Mouse (Mus musculus) CH12.LX (cell line): ENCODE measurements around the gene Zfp384. TPM values are rescaled to one million over a fixed set of nuclear protein-coding genes. Genes with fewer than 3 reads are reported as not detected.

Experiments
- DNase-seq: peaks from one replicate; pipeline ENCODE4 v3.0.0-alpha.2; 2013; ENCODE audit errors: extremely low read depth
- H3K27ac ChIP-seq: 2 replicates; pipeline ENCODE4 v1.5.1; 2012; ENCODE audit warnings: low read depth, mild to moderate bottlenecking, control low read depth, moderate library complexity; ENCODE audit not compliant: insufficient read depth
- H3K27me3 ChIP-seq: replicated peaks from 2 replicates; pipeline ENCODE3; 2012; ENCODE audit warnings: inconsistent platforms
- H3K36me3 ChIP-seq, 2 experiments: replicated peaks in 1 of 2; 2 replicates each; pipeline versions ENCODE3 to v1.6.1; 2012; ENCODE audit warnings: inconsistent platforms in 1 of 2, low read length in 1 of 2, mild to moderate bottlenecking in 1 of 2, mixed read lengths in 1 of 2, moderate library complexity in 1 of 2; ENCODE audit not compliant: control insufficient read depth in 1 of 2, insufficient read depth in 1 of 2
- H3K4me1 ChIP-seq, 2 experiments: 2 replicates each; pipeline ENCODE4 v1.6.1; 2012; ENCODE audit warnings: inconsistent platforms in 1 of 2, moderate library complexity in 1 of 2; ENCODE audit not compliant: insufficient read depth in 2 of 2, control insufficient read depth in 1 of 2
- H3K4me2 ChIP-seq: 2 replicates; pipeline ENCODE4 v1.6.1; 2012; ENCODE audit warnings: low read depth, mild to moderate bottlenecking, control low read depth; ENCODE audit not compliant: poor library complexity, insufficient read depth, severe bottlenecking
- H3K4me3 ChIP-seq, 3 experiments: fragments of 150-350 bp in 1 of 3; sonication (generic) in 1 of 3; replicated peaks in 1 of 3; 2 replicates each; pipeline versions ENCODE3 to v1.5.1; 2011 to 2012; ENCODE audit warnings: low read depth in 2 of 3, low read length in 2 of 3, mild to moderate bottlenecking in 2 of 3, moderate library complexity in 2 of 3, control low read depth in 1 of 3, improper control_type of control experiment in 1 of 3, inconsistent platforms in 1 of 3, mixed read lengths in 1 of 3; ENCODE audit not compliant: poor library complexity in 1 of 3
- H3K79me2 ChIP-seq: replicated peaks from 2 replicates; pipeline ENCODE4 v1.6.1; 2012; ENCODE audit warnings: mild to moderate bottlenecking, moderate library complexity; ENCODE audit not compliant: control insufficient read depth, poor library complexity, insufficient read depth, severe bottlenecking; ENCODE audit errors: extremely low read depth
- H3K9ac ChIP-seq: 2 replicates; pipeline ENCODE4 v1.6.1; 2012; ENCODE audit warnings: low read depth, mild to moderate bottlenecking, control low read depth, moderate library complexity; ENCODE audit not compliant: insufficient read depth
- H3K9me3 ChIP-seq: replicated peaks from 2 replicates; pipeline ENCODE3; 2012; ENCODE audit warnings: low read length, inconsistent platforms, mixed read lengths
- BHLHE40 ChIP-seq: IDR thresholded peaks from 2 replicates; pipeline ENCODE4 v1.6.1; 2011; ENCODE audit warnings: mild to moderate bottlenecking, low read depth, low read length, improper control_type of control experiment
- CHD1 ChIP-seq: IDR thresholded peaks from 2 replicates; pipeline ENCODE4 v1.6.1; 2012; ENCODE audit warnings: low read depth, low read length, improper control_type of control experiment, inconsistent platforms
- CHD2 ChIP-seq: IDR thresholded peaks from 2 replicates; pipeline ENCODE4 v1.6.1; 2011; ENCODE audit warnings: low read length, improper control_type of control experiment
- CTCF ChIP-seq, 2 experiments: IDR thresholded peaks in 1 of 2; conservative IDR thresholded peaks in 1 of 2; 2 replicates each; pipeline ENCODE4 v1.5.1; 2011 to 2012; ENCODE audit warnings: low read depth in 2 of 2, low read length in 2 of 2, improper control_type of control experiment in 1 of 2, inconsistent platforms in 1 of 2, mild to moderate bottlenecking in 1 of 2, moderate library complexity in 1 of 2
- E2F4 ChIP-seq: IDR thresholded peaks from 2 replicates; pipeline ENCODE4 v1.6.1; 2011; ENCODE audit warnings: low read depth, low read length, improper control_type of control experiment; ENCODE audit not compliant: insufficient replicate concordance
- ELF1 ChIP-seq: IDR thresholded peaks from 2 replicates; pipeline ENCODE4 v1.6.1; 2014; ENCODE audit warnings: low read depth, mild to moderate bottlenecking, inconsistent platforms, low read length, improper control_type of control experiment
- EP300 ChIP-seq: IDR thresholded peaks from 2 replicates; pipeline ENCODE4 v1.6.1; 2011; ENCODE audit warnings: low read length, improper control_type of control experiment
- ETS1 ChIP-seq: conservative IDR thresholded peaks from 2 replicates; pipeline ENCODE4 v1.6.1; 2012; ENCODE audit warnings: low read depth, mild to moderate bottlenecking, inconsistent platforms, low read length, improper control_type of control experiment, moderate library complexity
- GABPA ChIP-seq: IDR thresholded peaks from 2 replicates; pipeline ENCODE4 v1.6.1; 2012; ENCODE audit warnings: low read depth, low read length, improper control_type of control experiment, inconsistent platforms; ENCODE audit not compliant: insufficient replicate concordance
- HCFC1 ChIP-seq: IDR thresholded peaks from 2 replicates; pipeline ENCODE4 v1.6.1; 2012; ENCODE audit warnings: low read depth, mild to moderate bottlenecking, inconsistent platforms, low read length, improper control_type of control experiment
- IRF4 ChIP-seq: IDR thresholded peaks from 2 replicates; pipeline ENCODE4 v1.6.1; 2014; ENCODE audit warnings: low read depth, mild to moderate bottlenecking, inconsistent platforms, low read length, improper control_type of control experiment
- JUN ChIP-seq: IDR thresholded peaks from 2 replicates; pipeline ENCODE4 v1.6.1; 2011; ENCODE audit warnings: low read depth, mild to moderate bottlenecking, low read length, improper control_type of control experiment, moderate library complexity; ENCODE audit not compliant: insufficient read depth
- JUND ChIP-seq: conservative IDR thresholded peaks from 2 replicates; pipeline ENCODE4 v1.6.1; 2011; ENCODE audit warnings: low read depth, low read length, improper control_type of control experiment
- KAT2A ChIP-seq: IDR thresholded peaks from 2 replicates; pipeline ENCODE4 v1.6.1; 2012; ENCODE audit warnings: low read length, improper control_type of control experiment, inconsistent platforms; ENCODE audit not compliant: insufficient replicate concordance
- MAFK ChIP-seq: IDR thresholded peaks from 2 replicates; pipeline ENCODE4 v1.6.1; 2011; ENCODE audit warnings: low read length, improper control_type of control experiment; ENCODE audit not compliant: insufficient replicate concordance
- MAX ChIP-seq: IDR thresholded peaks from 2 replicates; pipeline ENCODE4 v1.6.1; 2011; ENCODE audit warnings: low read length, improper control_type of control experiment
- MAZ ChIP-seq: IDR thresholded peaks from 2 replicates; pipeline ENCODE4 v1.6.1; 2012; ENCODE audit warnings: low read depth, mild to moderate bottlenecking, inconsistent platforms, low read length, improper control_type of control experiment, moderate library complexity
- MEF2A ChIP-seq: IDR thresholded peaks from 2 replicates; pipeline ENCODE4 v1.6.1; 2014; ENCODE audit warnings: low read depth, mild to moderate bottlenecking, inconsistent platforms, low read length, improper control_type of control experiment, borderline replicate concordance
- MXI1 ChIP-seq: IDR thresholded peaks from 2 replicates; pipeline ENCODE4 v1.6.1; 2011; ENCODE audit warnings: mild to moderate bottlenecking, low read depth, low read length, improper control_type of control experiment
- MYC ChIP-seq: IDR thresholded peaks from 2 replicates; pipeline ENCODE4 v1.6.1; 2011; ENCODE audit warnings: low read depth, mild to moderate bottlenecking, improper control_type of control experiment, low read length
- NELFE ChIP-seq: IDR thresholded peaks from 2 replicates; pipeline ENCODE4 v1.6.1; 2011; ENCODE audit warnings: low read depth, low read length, improper control_type of control experiment
- NRF1 ChIP-seq: IDR thresholded peaks from 2 replicates; pipeline ENCODE4 v1.6.1; 2014; ENCODE audit warnings: low read depth, mild to moderate bottlenecking, inconsistent platforms, low read length, improper control_type of control experiment, moderate library complexity
- PAX5 ChIP-seq: IDR thresholded peaks from 2 replicates; pipeline ENCODE4 v1.6.1; 2012; ENCODE audit warnings: low read length, inconsistent platforms, mixed read lengths
- POLR2A ChIP-seq: IDR thresholded peaks from 2 replicates; pipeline ENCODE4 v1.6.1; 2011; ENCODE audit warnings: low read depth, mild to moderate bottlenecking, improper control_type of control experiment, low read length
- POLR2AphosphoS2 ChIP-seq: IDR thresholded peaks from 2 replicates; pipeline ENCODE4 v1.6.1; 2011; ENCODE audit warnings: low read depth, low read length, improper control_type of control experiment
- RAD21 ChIP-seq: IDR thresholded peaks from 2 replicates; pipeline ENCODE4 v1.6.1; 2011; ENCODE audit warnings: low read depth, mild to moderate bottlenecking, low read length, improper control_type of control experiment, moderate library complexity
- RCOR1 ChIP-seq: conservative IDR thresholded peaks from 2 replicates; pipeline ENCODE4 v1.6.1; 2012; ENCODE audit warnings: low read depth, mild to moderate bottlenecking, inconsistent platforms, low read length, improper control_type of control experiment
- SIN3A ChIP-seq: IDR thresholded peaks from 2 replicates; pipeline ENCODE4 v1.6.1; 2012; ENCODE audit warnings: low read length, improper control_type of control experiment, inconsistent platforms
- SMC3 ChIP-seq: IDR thresholded peaks from 2 replicates; pipeline ENCODE4 v1.6.1; 2011; ENCODE audit warnings: low read depth, low read length, improper control_type of control experiment
- TBP ChIP-seq: conservative IDR thresholded peaks from 2 replicates; pipeline ENCODE4 v1.6.1; 2011; ENCODE audit warnings: low read depth, low read length, improper control_type of control experiment
- TCF12 ChIP-seq: IDR thresholded peaks from 2 replicates; pipeline ENCODE4 v1.6.1; 2014; ENCODE audit warnings: low read depth, mild to moderate bottlenecking, inconsistent platforms, low read length, improper control_type of control experiment
- UBTF ChIP-seq: IDR thresholded peaks from 2 replicates; pipeline ENCODE4 v1.6.1; 2012; ENCODE audit warnings: low read depth, mild to moderate bottlenecking, inconsistent platforms, low read length, improper control_type of control experiment, moderate library complexity
- USF1 ChIP-seq: IDR thresholded peaks from 2 replicates; pipeline ENCODE4 v1.6.1; 2014; ENCODE audit warnings: low read depth, mild to moderate bottlenecking, inconsistent platforms, low read length, improper control_type of control experiment
- USF2 ChIP-seq: conservative IDR thresholded peaks from 2 replicates; pipeline ENCODE4 v1.6.1; 2011; ENCODE audit warnings: low read depth, low read length, improper control_type of control experiment
- ZC3H11A ChIP-seq: IDR thresholded peaks from 2 replicates; pipeline ENCODE4 v1.6.1; 2012; ENCODE audit warnings: low read depth, mild to moderate bottlenecking, inconsistent platforms, low read length, improper control_type of control experiment
- ZKSCAN1 ChIP-seq: IDR thresholded peaks from 2 replicates; pipeline ENCODE4 v1.6.1; 2012; ENCODE audit warnings: low read depth, inconsistent platforms, low read length, improper control_type of control experiment, borderline replicate concordance
- ZMIZ1 ChIP-seq: IDR thresholded peaks from 2 replicates; pipeline ENCODE4 v1.6.1; 2012; ENCODE audit warnings: low read depth, mild to moderate bottlenecking, inconsistent platforms, low read length, improper control_type of control experiment
- ZNF384 ChIP-seq: IDR thresholded peaks from 2 replicates; pipeline ENCODE4 v1.6.1; 2012; ENCODE audit warnings: low read depth, low read length, improper control_type of control experiment, inconsistent platforms
- dilution Hi-C: fragments of 300-500 bp; cut with MboI; formaldehyde crosslinking; loops from 2 replicates; pipeline ENCODE4 v1.14.3; 2020; ENCODE audit warnings: low sequenced_read_pairs; ENCODE audit not compliant: extremely low pct_unique_long_range_greater_than_20kb, extremely low pct_ligation_motif_present
- in situ Hi-C: fragments of 300-500 bp; cut with MboI; formaldehyde crosslinking; loops from 3 replicates; pipeline ENCODE4 v1.14.3; 2019; ENCODE audit warnings: low sequenced_read_pairs, low pct_ligation_motif_present, low pct_unique_long_range_greater_than_20kb, mixed read lengths
- polyA plus RNA-seq: library from polyadenylated mRNA; unstranded; fragments of >175 nt; gene quantifications from 2 replicates; pipeline ENCODE4 v1.2.1, GENCODE M21; 2012; ENCODE audit warnings: low read depth; ENCODE audit not compliant: insufficient read length
- total RNA-seq, 2 experiments: library from RNA; depleted of rRNA; stranded (reverse); fragments of 300-350 nt in 1 of 2; fragments of >200 nt in 1 of 2; gene quantifications; 2 replicates each; pipeline ENCODE4 v1.2.3; 2012 to 2014

Zfp384 gene
- total and polyA plus RNA-seq, 3 experiments, result 14.0 to 34.4 (median 17.0) TPM

GRCm38 (mm10) chr6:125039533-125040153, 30.7 kb downstream of the Zfp384 start, which contains the start of gene Ing4:
Gene Ing4, plus strand, starts transcription at chr6:125039760.
- peak within 1 kb of the TSS; percentile 71 to 80 (median 76) for H3K4me3 ChIP-seq
- H3K36me3 ChIP-seq, result peaks cover 33 to 56% of the 10 kb centered on the region in 2 experiments
- dilution Hi-C loops, result no loop called here
- H3K9ac ChIP-seq, result peak within 1 kb of the TSS; percentile 77
- H3K4me1 ChIP-seq, result peaks cover 7 to 25% of the 10 kb centered on the region in 2 experiments; a peak in 3 of 4 replicates
- in situ Hi-C loops, result loop anchor here (10.0 to 25.0 kb wide), 2 partner anchors 55 to 177 kb away; partner anchors contain the start of genes Chd4, Gpr162 and P3h3
- peaks cover 23% of the 10 kb centered on the region for H3K79me2 ChIP-seq
- TF ChIP-seq HCFC1 (peak; percentile 98), ETS1 (peak; percentile 74), MEF2A (peak; percentile 84), MAFK (no peak), CHD1 (no peak), PAX5 (no peak), MAX (peak; percentile 23; the same call in 1 of the 2 replicates), ZMIZ1 (no peak), KAT2A (peak; percentile 98), RCOR1 (no peak; the same call in 1 of the 2 replicates), CTCF (conservative IDR thresholded peaks at IDR 0.05 in 1 of 2, IDR thresholded peaks at IDR 0.05 in 1 of 2; ENCODE audit: low read depth in 2 of 2, low read length in 2 of 2) (no peak), ZKSCAN1 (no peak; the same call in 1 of the 2 replicates), MXI1 (peak; percentile 38; the same call in 1 of the 2 replicates), RAD21 (no peak), TBP (peak; percentile 69), IRF4 (peak; percentile 67; the same call in 1 of the 2 replicates), SMC3 (no peak), SIN3A (peak; percentile 96), UBTF (peak; percentile 79; the same call in 1 of the 2 replicates), ELF1 (peak; percentile 100), MAZ (peak; percentile 77; the same call in 1 of the 2 replicates), NELFE (0 out of 2 replicates have a peak, but pooled peaks have one; percentile 43), POLR2AphosphoS2 (peak; percentile 93), ZC3H11A (no peak), TCF12 (peak; percentile 64; the same call in 1 of the 2 replicates), CHD2 (peak; percentile 74), NRF1 (peak; percentile 68), POLR2A (peak; percentile 52), JUN (peak; percentile 84), JUND (peak; percentile 89), ZNF384 (peak; percentile 100), GABPA (peak; percentile 92), USF1 (no peak), BHLHE40 (no peak), EP300 (no peak), E2F4 (peak; percentile 95; the same call in 1 of the 2 replicates), MYC (peak; percentile 74), USF2 (no peak; the same call in 1 of the 2 replicates)
- TF ChIP-seq, all 38 proteins: peak for 24
- Histone ChIP-seq H3K9me3 (no peaks in the 10 kb centered on the region), H3K27me3 (no peaks in the 10 kb centered on the region), H3K27ac (no peak within 1 kb of the TSS), H3K4me2 (peak within 1 kb of the TSS; percentile 86)
- DNase-seq, result peak; percentile 98
